Mouse (Mus musculus): ENCODE measurements around the gene Olfr341.

DNA sequence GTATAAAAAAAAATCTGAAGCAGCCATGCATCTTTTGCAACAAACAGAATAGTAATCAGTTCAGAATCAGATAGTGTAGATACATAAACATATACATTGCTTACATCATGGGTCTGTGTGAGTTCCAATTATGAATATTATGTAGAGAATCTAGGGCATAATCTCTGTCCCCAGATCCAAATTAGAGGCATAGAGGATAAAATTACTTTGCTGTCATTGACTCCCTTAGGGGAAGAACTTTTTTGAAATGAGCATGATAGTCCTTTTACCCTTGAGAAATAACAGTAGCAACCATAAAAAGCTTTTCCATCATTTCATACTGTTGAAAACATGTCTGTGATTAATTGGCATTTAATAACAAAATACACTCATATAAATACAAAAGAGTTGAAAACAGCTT lies at the start of gene Olfr341:
- TF ChIP-seq POLR2A (IDR thresholded peaks at IDR 0.05; ENCODE audit: borderline replicate concordance, extremely low read depth, insufficient read depth, insufficient read length, poor library complexity, severe bottlenecking) (no peak), CTCF (IDR thresholded peaks at IDR 0.05; ENCODE audit: borderline replicate concordance, extremely low read depth, insufficient read depth, insufficient read length) (no peak)

Measured in brain, embryonic 14.5 days (tissue).